Mouse (Mus musculus): ENCODE data around the gene Zfr. TPM values are rescaled to one million over a fixed set of nuclear protein-coding genes. Genes with fewer than 3 reads are reported as not detected.
"Not testable (repeated sequence)": the region's sequence is repeated elsewhere in the genome, so short reads cannot be mapped to it uniquely, and the experiment has no call there.

The Zfr gene
- polyA plus RNA-seq, 1 experiment from 2014 or later = 87.7 TPM

GRCm38 (mm10) chr15:12196410-12197191 is 79.0 kb downstream of the Zfr start:
- H3K4me3 ChIP-seq = 0 out of 2 replicates have a peak overlapping the region, but pooled peaks have one; percentile 15
- 25% methylated on average over 22 of the region's 22 CpGs for WGBS
- peak overlapping the region; percentile 62 for H3K9ac ChIP-seq
- no peaks in the 10 kb centered on the region for H3K9me3 ChIP-seq
- peaks cover 5% of the 10 kb centered on the region for H3K36me3 ChIP-seq
- H3K27me3 ChIP-seq (replicated peaks) = no peaks in the 10 kb centered on the region
- peak overlapping the region; percentile 57 for H3K4me2 ChIP-seq
- no peak overlapping the region for H3K27ac ChIP-seq (replicated peaks)
- ATAC-seq (ENCODE audit: extremely low read depth, insufficient number of reproducible peaks, low FRiP score, low TSS enrichment) = 0 out of 2 replicates have a peak, but pooled peaks have one; percentile 32
- peaks cover 39% of the 10 kb centered on the region for H3K4me1 ChIP-seq

DNA sequence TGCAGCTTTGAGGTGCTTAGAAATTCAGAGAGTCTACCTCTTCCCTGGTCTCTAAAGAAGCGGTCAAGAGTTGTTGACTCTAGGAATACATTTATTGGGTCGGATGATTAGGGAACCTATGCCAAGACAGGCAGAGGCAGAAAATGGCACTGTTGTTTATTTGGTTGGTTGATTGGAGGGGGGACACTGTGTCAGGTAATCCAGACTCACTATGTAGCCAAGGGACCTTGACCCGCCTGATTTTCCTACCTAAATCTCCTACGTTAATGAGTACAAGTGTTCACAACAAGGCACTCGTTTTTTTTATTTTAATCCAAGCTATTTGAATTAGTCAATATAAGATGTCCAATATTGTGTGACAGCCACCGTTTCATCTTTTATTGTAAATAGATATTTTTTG is 79.7 kb downstream of the Zfr start:
- no peaks in the 10 kb centered on the region for H3K36me3 ChIP-seq
- H3K9ac ChIP-seq = peak overlapping the region; percentile 62
- no peak overlapping the region for H3K4me3 ChIP-seq
- H3K4me2 ChIP-seq = peak overlapping the region; percentile 57; the same call in 1 of the 2 replicates
- no peak overlapping the region for H3K27ac ChIP-seq (replicated peaks)
- ATAC-seq (ENCODE audit: extremely low read depth, insufficient number of reproducible peaks, low FRiP score, low TSS enrichment) = no peak
- peaks cover 39% of the 10 kb centered on the region for H3K4me1 ChIP-seq
- 75% methylated on average over 6 of the region's 6 CpGs for WGBS
- H3K27me3 ChIP-seq (replicated peaks) = no peaks in the 10 kb centered on the region
- H3K9me3 ChIP-seq = no peaks in the 10 kb centered on the region

DNA sequence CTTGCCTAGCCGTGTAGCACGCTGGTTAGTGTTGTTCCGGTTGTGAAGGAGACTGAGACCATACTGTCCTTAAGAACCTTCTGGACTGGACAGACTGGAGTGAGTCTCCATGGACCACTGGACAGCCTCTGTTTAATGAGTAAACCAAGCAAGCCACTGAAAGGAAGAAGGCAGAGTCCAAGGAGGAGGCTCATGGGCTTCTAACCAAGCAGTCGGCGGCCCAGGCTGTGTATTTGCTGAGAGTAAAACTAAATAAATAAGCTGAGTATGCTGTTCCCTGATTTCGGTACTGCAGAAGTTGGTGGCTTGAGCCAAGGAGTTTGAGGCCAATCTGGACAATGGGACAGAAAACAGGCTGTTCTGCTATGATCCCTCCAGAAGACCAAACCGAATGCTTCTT is 82.4 kb downstream of the Zfr start:
- Histone ChIP-seq H3K27ac (replicated peaks) (no peak overlapping the region), H3K9ac (no peak overlapping the region), H3K4me3 (no peak overlapping the region), H3K4me2 (no peak overlapping the region), H3K4me1 (peaks cover 28% of the 10 kb centered on the region), H3K36me3 (no peaks in the 10 kb centered on the region), H3K9me3 (no peaks in the 10 kb centered on the region), H3K27me3 (replicated peaks) (no peaks in the 10 kb centered on the region)
- WGBS = 86% methylated on average over 7 of the region's 7 CpGs
- ATAC-seq (ENCODE audit: extremely low read depth, insufficient number of reproducible peaks, low FRiP score, low TSS enrichment) = no peak

GRCm38 (mm10) chr15:12201856-12202255 is 84.2 kb downstream of the Zfr start:
- Histone ChIP-seq H3K27ac (replicated peaks) (no peak overlapping the region), H3K4me3 (no peak overlapping the region), H3K4me2 (no peak overlapping the region), H3K4me1 (peaks cover 29% of the 10 kb centered on the region), H3K9me3 (no peaks in the 10 kb centered on the region), H3K27me3 (replicated peaks) (no peaks in the 10 kb centered on the region), H3K9ac (no peak overlapping the region), H3K36me3 (no peaks in the 10 kb centered on the region)
- no peak for ATAC-seq (ENCODE audit: extremely low read depth, insufficient number of reproducible peaks, low FRiP score, low TSS enrichment)

- Histone ChIP-seq H3K4me3 (no peak overlapping the region), H3K36me3 (no peaks in the 10 kb centered on the region), H3K27me3 (replicated peaks) (no peaks in the 10 kb centered on the region), H3K4me1 (peaks cover 32% of the 10 kb centered on the region), H3K9ac (no peak overlapping the region), H3K9me3 (no peaks in the 10 kb centered on the region), H3K4me2 (no peak overlapping the region), H3K27ac (replicated peaks) (no peak overlapping the region)
- 80% methylated on average over 3 of the region's 3 CpGs for WGBS
- no peak for ATAC-seq (ENCODE audit: extremely low read depth, insufficient number of reproducible peaks, low FRiP score, low TSS enrichment)
Measured at GRCm38 (mm10) chr15:12202456-12202855, 84.8 kb downstream of the Zfr start.

GRCm38 (mm10) chr15:12203008-12203407 is 85.4 kb downstream of the Zfr start:
- H3K9ac ChIP-seq; H3K4me2 ChIP-seq; H3K4me3 ChIP-seq; H3K27me3 ChIP-seq (replicated peaks); H3K27ac ChIP-seq (replicated peaks); H3K36me3 ChIP-seq; ATAC-seq (ENCODE audit: extremely low read depth, insufficient number of reproducible peaks, low FRiP score, low TSS enrichment); H3K9me3 ChIP-seq: not testable (repeated sequence)
- 80% methylated on average over 5 of the region's 5 CpGs for WGBS
- H3K4me1 ChIP-seq = peaks cover 37% of the 10 kb centered on the region

GRCm38 (mm10) chr15:12203512-12204318 is 86.1 kb downstream of the Zfr start:
- ATAC-seq (ENCODE audit: extremely low read depth, insufficient number of reproducible peaks, low FRiP score, low TSS enrichment) = no peak
- 30% methylated on average over 10 of the region's 10 CpGs for WGBS
- no peaks in the 10 kb centered on the region for H3K36me3 ChIP-seq
- no peaks in the 10 kb centered on the region for H3K27me3 ChIP-seq (replicated peaks)
- peak overlapping the region; percentile 80 for H3K9ac ChIP-seq
- peak overlapping the region; percentile 71 for H3K4me2 ChIP-seq
- H3K27ac ChIP-seq (replicated peaks) = peak overlapping the region; percentile 90
- H3K4me1 ChIP-seq = peaks cover 44% of the 10 kb centered on the region
- H3K4me3 ChIP-seq = peak overlapping the region; percentile 98
- H3K9me3 ChIP-seq = no peaks in the 10 kb centered on the region

GRCm38 (mm10) chr15:12204319-12205159 is 86.9 kb downstream of the Zfr start, which contains the start of gene Mtmr12:
TSS of gene Mtmr12 (plus strand) at chr15:12205028.
- no peaks in the 10 kb centered on the region for H3K9me3 ChIP-seq
- peak; percentile 96 for ATAC-seq (ENCODE audit: extremely low read depth, insufficient number of reproducible peaks, low FRiP score, low TSS enrichment)
- WGBS = 2% methylated on average over 57 of the region's 58 CpGs

GRCm38 (mm10) chr15:12205160-12205901 is 87.7 kb downstream of the Zfr start:
- Histone ChIP-seq H3K4me2 (peak overlapping the region; percentile 89), H3K4me3 (peak overlapping the region; percentile 98), H3K36me3 (no peaks in the 10 kb centered on the region), H3K4me1 (peaks cover 47% of the 10 kb centered on the region), H3K9me3 (no peaks in the 10 kb centered on the region), H3K9ac (peak overlapping the region; percentile 99), H3K27me3 (replicated peaks) (no peaks in the 10 kb centered on the region), H3K27ac (replicated peaks) (peak overlapping the region; percentile 88)
- ATAC-seq (ENCODE audit: extremely low read depth, insufficient number of reproducible peaks, low FRiP score, low TSS enrichment) = peak; percentile 80
- under 1% methylated on average over 68 of the region's 73 CpGs for WGBS

More at GRCm38 (mm10) chr15:12204319-12205159, 86.9 kb downstream of the Zfr start, which contains the start of gene Mtmr12:
- peak within 1 kb of the TSS; percentile 98 for H3K4me3 ChIP-seq
- no peaks in the 10 kb centered on the region for H3K27me3 ChIP-seq (replicated peaks)
- H3K9ac ChIP-seq = peak within 1 kb of the TSS; percentile 99
- H3K4me2 ChIP-seq = peak within 1 kb of the TSS; percentile 89
- H3K4me1 ChIP-seq = peaks cover 47% of the 10 kb centered on the region
- no peaks in the 10 kb centered on the region for H3K36me3 ChIP-seq
- peak within 1 kb of the TSS; percentile 90 for H3K27ac ChIP-seq (replicated peaks)

DNA sequence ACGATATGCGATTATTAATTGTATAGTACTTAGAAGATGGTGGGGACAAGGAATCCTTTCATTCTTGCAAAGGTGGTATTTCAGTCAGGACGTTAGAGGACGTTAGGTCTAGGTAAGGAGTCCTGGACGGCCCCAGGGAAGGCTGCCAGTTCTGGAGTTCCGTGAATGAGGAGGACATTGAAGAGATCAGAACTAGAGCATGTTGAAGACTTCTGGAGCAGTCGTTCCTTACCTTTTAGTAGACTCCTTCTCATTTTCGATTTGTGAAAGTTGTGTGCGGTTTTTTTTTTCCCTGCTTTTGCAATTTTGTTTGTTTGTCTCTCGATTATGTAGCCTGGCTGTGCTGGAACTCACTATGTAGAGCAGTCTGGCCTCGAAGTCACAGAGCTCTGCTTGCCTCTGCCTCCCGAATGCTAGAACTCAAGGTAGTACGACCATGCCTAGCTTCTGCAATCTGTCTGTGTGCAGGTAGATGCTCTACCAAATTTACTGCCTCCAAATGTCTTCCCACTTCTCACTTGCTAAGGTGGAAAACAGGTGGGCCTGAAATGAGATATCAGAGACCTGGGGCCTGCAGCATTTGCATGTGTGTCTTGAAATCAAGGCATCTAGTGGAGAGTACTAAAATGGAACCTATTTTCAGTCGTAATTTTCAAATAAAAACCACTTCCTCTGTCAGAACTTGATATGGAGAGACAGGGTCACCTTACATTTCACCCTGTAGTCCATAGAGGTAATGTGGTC is 88.4 kb downstream of the Zfr start:
- Histone ChIP-seq H3K4me1 (peaks cover 47% of the 10 kb centered on the region), H3K9me3 (no peaks in the 10 kb centered on the region), H3K27me3 (replicated peaks) (no peaks in the 10 kb centered on the region), H3K4me2 (peak overlapping the region; percentile 89), H3K27ac (replicated peaks) (peak overlapping the region; percentile 88), H3K9ac (peak overlapping the region; percentile 99), H3K36me3 (no peaks in the 10 kb centered on the region), H3K4me3 (peak overlapping the region; percentile 98)
- ATAC-seq (ENCODE audit: extremely low read depth, insufficient number of reproducible peaks, low FRiP score, low TSS enrichment) = no peak
- 34% methylated on average over 14 of the region's 14 CpGs for WGBS

Data from heart, embryonic 13.5 days (tissue).